ENCODE assay signal across 8 mouse cellular contexts in genomic region chr2:165751068-165751467, GRCm38 (mm10).
DNase-seq lines count a peak whose midpoint lies in the region; ATAC-seq and TF ChIP-seq lines count a peak whose summit lies in the region.

No protein-coding gene starts in this region.

- peak; percentile 22 for DNase-seq in adrenal gland, postnatal 25 days
- no peak for DNase-seq in adrenal gland, postnatal 4 days (ENCODE audit: low spot score in 2 of 2)
- no peak for DNase-seq in layer of hippocampus, adult 2 months (ENCODE audit: low spot score in 2 of 2)
- DNase-seq in layer of hippocampus, postnatal 36 days, result no peak
- DNase-seq in ES-CJ7 (ENCODE audit: low read depth, low spot score), result peak; percentile 31
- DNase-seq in layer of hippocampus, adult 9-10 months (ENCODE audit: low spot score), result no peak

- H3K4me2 ChIP-seq in heart, embryonic 13.5 days, result no peak overlapping the region
- H3K4me2 ChIP-seq in neural tube, embryonic 12.5 days (replicated peaks), result no peak overlapping the region

- 0 out of 2 replicates have a peak overlapping the region, but pooled peaks have one; percentile 21 for H3K9ac ChIP-seq in heart, embryonic 13.5 days
- no peak overlapping the region for H3K9ac ChIP-seq in neural tube, embryonic 12.5 days

- H3K4me3 ChIP-seq in layer of hippocampus, adult 2 months, result no peak overlapping the region
- H3K4me3 ChIP-seq in heart, embryonic 13.5 days, result no peak overlapping the region
- H3K4me3 ChIP-seq in neural tube, embryonic 12.5 days, result no peak overlapping the region

- peaks cover 22% of the 10 kb centered on the region for H3K27me3 ChIP-seq in heart, embryonic 13.5 days (replicated peaks)
- H3K27me3 ChIP-seq in neural tube, embryonic 12.5 days (replicated peaks), result no peaks in the 10 kb centered on the region; the same call in 1 of the 2 replicates

- no peak overlapping the region for H3K27ac ChIP-seq in layer of hippocampus, adult 2 months
- H3K27ac ChIP-seq in heart, embryonic 13.5 days (replicated peaks), result no peak overlapping the region
- H3K27ac ChIP-seq in neural tube, embryonic 12.5 days, result no peak overlapping the region

- H3K4me1 ChIP-seq in heart, embryonic 13.5 days, result no peaks in the 10 kb centered on the region
- H3K4me1 ChIP-seq in neural tube, embryonic 12.5 days, result peaks cover 10% of the 10 kb centered on the region

- peak; percentile 68 for TF ChIP-seq CTCF in layer of hippocampus, adult 2 months (conservative IDR thresholded peaks at IDR 0.05)

- H3K9me3 ChIP-seq in heart, embryonic 13.5 days, result no peaks in the 10 kb centered on the region
- no peaks in the 10 kb centered on the region for H3K9me3 ChIP-seq in neural tube, embryonic 12.5 days

- ATAC-seq in heart, embryonic 13.5 days (ENCODE audit: extremely low read depth, insufficient number of reproducible peaks, low FRiP score, low TSS enrichment), result no peak
- ATAC-seq in neural tube, embryonic 12.5 days (ENCODE audit: low FRiP score, low read depth), result 0 out of 2 replicates have a peak, but pooled peaks have one; percentile 41

- no peaks in the 10 kb centered on the region for H3K36me3 ChIP-seq in heart, embryonic 13.5 days
- H3K36me3 ChIP-seq in neural tube, embryonic 12.5 days, result no peaks in the 10 kb centered on the region

- WGBS in heart, embryonic 13.5 days, result 29% methylated on average over 7 of the region's 7 CpGs
- WGBS in neural tube, embryonic 12.5 days, result 31% methylated on average over 7 of the region's 7 CpGs

Comparison
In these comparisons a context has a peak if more than half of its experiments do, and no peak if none do; other contexts are left out.
1. DNase-seq: peak in adrenal gland, postnatal 25 days (single experiment) and ES-CJ7 (single experiment); none in adrenal gland, postnatal 4 days (0 of 2), layer of hippocampus, adult 2 months (0 of 2), layer of hippocampus, postnatal 36 days (0 of 2) and layer of hippocampus, adult 9-10 months (single experiment).